Mouse (Mus musculus): ENCODE measurements around the gene Eno3. TPM values are rescaled to one million over a fixed set of nuclear protein-coding genes. Genes with fewer than 3 reads are reported as not detected.

The Eno3 gene
- polyA plus RNA-seq, 1 experiment, result 1,792 TPM

GRCm38 (mm10) chr11:70615074-70615473, 41.9 kb upstream of the Eno3 start:
- no peak overlapping the region for H3K4me3 ChIP-seq
- TF ChIP-seq POLR2AphosphoS2 (IDR thresholded peaks at IDR 0.05; ENCODE audit: insufficient read length, low read depth) (no peak), POLR2A (IDR thresholded peaks at IDR 0.05; ENCODE audit: insufficient read length, low read depth) (no peak), E2F4 (IDR thresholded peaks at IDR 0.05; ENCODE audit: insufficient read depth) (no peak), TCF3 (IDR thresholded peaks at IDR 0.05; ENCODE audit: insufficient read length, low read depth) (no peak), MYOG (IDR thresholded peaks at IDR 0.05; ENCODE audit: control insufficient read depth in 1 of 3, insufficient read depth in 1 of 3, insufficient read length in 2 of 3, low read depth in 2 of 3) (no peak), SRF (IDR thresholded peaks at IDR 0.05; ENCODE audit: control insufficient read depth, insufficient read length, low read depth) (no peak), MAX (IDR thresholded peaks at IDR 0.05; ENCODE audit: low read depth) (no peak), USF1 (IDR thresholded peaks at IDR 0.05; ENCODE audit: low read depth) (no peak), CEBPB (IDR thresholded peaks at IDR 0.05; ENCODE audit: insufficient read depth, poor library complexity, severe bottlenecking) (no peak), MYOD1 (IDR thresholded peaks at IDR 0.05; ENCODE audit: control insufficient read depth in 1 of 3, insufficient read length in 2 of 3, low read depth in 2 of 3) (no peak), REST (IDR thresholded peaks at IDR 0.05; ENCODE audit: insufficient read depth, insufficient read length) (no peak), TCF12 (IDR thresholded peaks at IDR 0.05; ENCODE audit: insufficient read depth, poor library complexity, severe bottlenecking) (no peak)
- H3K27me3 ChIP-seq (ENCODE audit: control insufficient read depth, insufficient read depth, insufficient read length), result no peaks in the 10 kb centered on the region
- no peak overlapping the region for H3K4me2 ChIP-seq (ENCODE audit: low read depth)
- no peaks in the 10 kb centered on the region for H3K79me2 ChIP-seq (ENCODE audit: control insufficient read depth, insufficient read depth)
- H3K36me3 ChIP-seq (ENCODE audit: control insufficient read depth, insufficient read depth), result peaks cover 7% of the 10 kb centered on the region
- H3ac ChIP-seq (ENCODE audit: control insufficient read depth, insufficient read length), result no peak overlapping the region

- TF ChIP-seq TCF12 (IDR thresholded peaks at IDR 0.05; ENCODE audit: insufficient read depth, poor library complexity, severe bottlenecking) (no peak), POLR2AphosphoS2 (IDR thresholded peaks at IDR 0.05; ENCODE audit: insufficient read length, low read depth) (no peak), SRF (IDR thresholded peaks at IDR 0.05; ENCODE audit: control insufficient read depth, insufficient read length, low read depth) (no peak), E2F4 (IDR thresholded peaks at IDR 0.05; ENCODE audit: insufficient read depth) (no peak), USF1 (IDR thresholded peaks at IDR 0.05; ENCODE audit: low read depth) (no peak), MAX (IDR thresholded peaks at IDR 0.05; ENCODE audit: low read depth) (no peak), REST (IDR thresholded peaks at IDR 0.05; ENCODE audit: insufficient read depth, insufficient read length) (no peak), MYOD1 (IDR thresholded peaks at IDR 0.05; ENCODE audit: control insufficient read depth in 1 of 3, insufficient read length in 2 of 3, low read depth in 2 of 3) (no peak), CEBPB (IDR thresholded peaks at IDR 0.05; ENCODE audit: insufficient read depth, poor library complexity, severe bottlenecking) (no peak), TCF3 (IDR thresholded peaks at IDR 0.05; ENCODE audit: insufficient read length, low read depth) (no peak), POLR2A (IDR thresholded peaks at IDR 0.05; ENCODE audit: insufficient read length, low read depth) (no peak), MYOG (IDR thresholded peaks at IDR 0.05; ENCODE audit: control insufficient read depth in 1 of 3, insufficient read depth in 1 of 3, insufficient read length in 2 of 3, low read depth in 2 of 3) (no peak)
Measured at GRCm38 (mm10) chr11:70615516-70616093, 41.4 kb upstream of the Eno3 start, which contains the start of gene 4930544D05Rik. 4930544D05Rik (plus strand) TSS chr11:70615848.

GRCm38 (mm10) chr11:70619101-70619500, 37.9 kb upstream of the Eno3 start, which contains the start of gene Chrne:
Chrne (minus strand) TSS chr11:70619216.
- Histone ChIP-seq H3K36me3 (ENCODE audit: control insufficient read depth, insufficient read depth) (no peaks in the 10 kb centered on the region), H3K4me3 (no peak within 1 kb of the TSS), H3K4me2 (ENCODE audit: low read depth) (peak within 1 kb of the TSS; percentile 6), H3ac (ENCODE audit: control insufficient read depth, insufficient read length) (no peak within 1 kb of the TSS), H3K79me2 (ENCODE audit: control insufficient read depth, insufficient read depth) (no peaks in the 10 kb centered on the region), H3K27me3 (ENCODE audit: control insufficient read depth, insufficient read depth, insufficient read length) (no peaks in the 10 kb centered on the region)
- TF ChIP-seq SRF (IDR thresholded peaks at IDR 0.05; ENCODE audit: control insufficient read depth, insufficient read length, low read depth), result no peak
- TF ChIP-seq MYOD1 (IDR thresholded peaks at IDR 0.05; ENCODE audit: control insufficient read depth in 1 of 3, insufficient read length in 2 of 3, low read depth in 2 of 3), result peak in 1 of 3 experiments; percentile 74
- TF ChIP-seq MYOG (IDR thresholded peaks at IDR 0.05; ENCODE audit: control insufficient read depth in 1 of 3, insufficient read depth in 1 of 3, insufficient read length in 2 of 3, low read depth in 2 of 3), result peak in 1 of 3 experiments; percentile 18
- TF ChIP-seq E2F4 (IDR thresholded peaks at IDR 0.05; ENCODE audit: insufficient read depth), result no peak

More at GRCm38 (mm10) chr11:70615516-70616093, 41.4 kb upstream of the Eno3 start, which contains the start of gene 4930544D05Rik:
- H3K4me2 ChIP-seq (ENCODE audit: low read depth), result no peak within 1 kb of the TSS
- H3ac ChIP-seq (ENCODE audit: control insufficient read depth, insufficient read length), result no peak within 1 kb of the TSS
- no peaks in the 10 kb centered on the region for H3K27me3 ChIP-seq (ENCODE audit: control insufficient read depth, insufficient read depth, insufficient read length)
- peaks cover 7% of the 10 kb centered on the region for H3K36me3 ChIP-seq (ENCODE audit: control insufficient read depth, insufficient read depth)
- no peak within 1 kb of the TSS for H3K4me3 ChIP-seq
- no peaks in the 10 kb centered on the region for H3K79me2 ChIP-seq (ENCODE audit: control insufficient read depth, insufficient read depth)

- Histone ChIP-seq H3K36me3 (ENCODE audit: control insufficient read depth, insufficient read depth) (no peaks in the 10 kb centered on the region), H3K4me3 (no peak overlapping the region), H3K27me3 (ENCODE audit: control insufficient read depth, insufficient read depth, insufficient read length) (no peaks in the 10 kb centered on the region), H3ac (ENCODE audit: control insufficient read depth, insufficient read length) (no peak overlapping the region), H3K79me2 (ENCODE audit: control insufficient read depth, insufficient read depth) (no peaks in the 10 kb centered on the region), H3K4me2 (ENCODE audit: low read depth) (peak overlapping the region; percentile 62)
- TF ChIP-seq MYOG (IDR thresholded peaks at IDR 0.05; ENCODE audit: control insufficient read depth in 1 of 3, insufficient read depth in 1 of 3, insufficient read length in 2 of 3, low read depth in 2 of 3), result peak; percentile 67 to 95 (median 94)
- peak in 2 of 3 experiments; percentile 84 to 94 for TF ChIP-seq MYOD1 (IDR thresholded peaks at IDR 0.05; ENCODE audit: control insufficient read depth in 1 of 3, insufficient read length in 2 of 3, low read depth in 2 of 3)
- no peak for TF ChIP-seq E2F4 (IDR thresholded peaks at IDR 0.05; ENCODE audit: insufficient read depth)
- no peak for TF ChIP-seq POLR2AphosphoS2 (IDR thresholded peaks at IDR 0.05; ENCODE audit: insufficient read length, low read depth)
- TF ChIP-seq POLR2A (IDR thresholded peaks at IDR 0.05; ENCODE audit: insufficient read length, low read depth), result peak; percentile 27
- TF ChIP-seq USF1 (IDR thresholded peaks at IDR 0.05; ENCODE audit: low read depth), result no peak
- TF ChIP-seq TCF12 (IDR thresholded peaks at IDR 0.05; ENCODE audit: insufficient read depth, poor library complexity, severe bottlenecking), result peak; percentile 18
Measured at GRCm38 (mm10) chr11:70621972-70622814, 34.8 kb upstream of the Eno3 start.

All from myocyte (in vitro differentiated cells).